Mouse (Mus musculus) gastrocnemius, postnatal 14 days (tissue): Measurements from ENCODE around the gene 4921509C19Rik. TPM values are rescaled to one million over a fixed set of nuclear protein-coding genes. Genes with fewer than 3 reads are reported as not detected.
"Not testable (repeated sequence)": the region's sequence is repeated elsewhere in the genome, so short reads cannot be mapped to it uniquely, and the experiment has no call there.

ENCODE experiments used
- DNase-seq: peaks from one replicate; pipeline ENCODE4 v3.0.0; 2021; ENCODE audit warnings: mixed read lengths
- intact Hi-C: fragments of 180-260 bp; cut with DNase I; formaldehyde crosslinking; loops from one replicate; pipeline ENCODE4 v1.15.1; 2025; ENCODE audit warnings: low total_unique reads
- long read RNA-seq, 2 experiments: library from polyadenylated mRNA; stranded (forward); transcript quantifications; one replicate each; pipeline ENCODE4 v2.0.0; 2021
- total RNA-seq, 2 experiments: library from RNA; stranded (reverse); gene quantifications; 2 replicates each; pipeline ENCODE4 v1.2.3; 2021

Gene 4921509C19Rik
- total RNA-seq = not detected
- long read RNA-seq, experiment 1 = 0 reads
- long read RNA-seq, experiment 2 = 0 reads

DNA sequence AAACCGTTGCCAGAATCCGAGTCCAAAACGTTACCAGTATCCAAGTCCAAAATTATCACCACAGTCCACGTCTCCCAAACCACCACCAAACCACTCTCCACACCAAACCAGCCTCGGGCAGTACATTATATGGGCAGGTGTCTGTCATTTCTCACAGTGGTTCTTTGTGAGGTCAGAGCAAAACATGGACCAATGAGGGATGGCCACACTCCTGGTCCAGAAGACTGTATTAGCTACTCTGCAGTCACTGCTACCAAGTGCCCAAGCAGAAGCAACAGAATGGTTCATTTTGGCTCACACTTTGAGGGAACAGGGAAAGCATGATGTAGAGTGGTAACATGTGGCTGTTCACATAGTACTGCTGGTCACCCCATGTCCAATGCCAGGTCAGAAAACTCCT, at the start of gene 4921509C19Rik:
Gene 4921509C19Rik, minus strand, starts transcription at position 101 of the 400 bp plus-strand sequence.
- DNase-seq, intact Hi-C loops: not testable (repeated sequence)

DNA sequence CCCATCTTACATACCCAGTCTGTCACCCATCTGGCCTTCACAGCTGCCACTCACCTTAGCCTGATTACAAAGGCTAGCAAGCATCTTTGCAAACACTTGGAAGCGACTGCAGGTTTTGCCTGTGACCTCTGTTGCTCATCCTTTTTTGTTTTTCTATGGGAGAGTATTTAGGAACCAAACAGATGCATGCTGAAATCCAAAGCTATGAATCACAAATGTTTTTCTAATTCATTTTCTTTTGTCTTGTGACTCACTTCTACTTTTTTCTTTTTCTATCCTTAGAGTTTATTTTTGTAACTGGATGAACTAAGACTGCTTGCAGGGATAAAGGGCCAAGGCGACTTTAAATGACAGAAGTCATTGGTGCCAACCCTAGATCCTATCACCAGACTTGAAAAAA, 49.6 kb upstream of the 4921509C19Rik start:
- DNase-seq = no peak
- intact Hi-C loops = no loop called here

DNA sequence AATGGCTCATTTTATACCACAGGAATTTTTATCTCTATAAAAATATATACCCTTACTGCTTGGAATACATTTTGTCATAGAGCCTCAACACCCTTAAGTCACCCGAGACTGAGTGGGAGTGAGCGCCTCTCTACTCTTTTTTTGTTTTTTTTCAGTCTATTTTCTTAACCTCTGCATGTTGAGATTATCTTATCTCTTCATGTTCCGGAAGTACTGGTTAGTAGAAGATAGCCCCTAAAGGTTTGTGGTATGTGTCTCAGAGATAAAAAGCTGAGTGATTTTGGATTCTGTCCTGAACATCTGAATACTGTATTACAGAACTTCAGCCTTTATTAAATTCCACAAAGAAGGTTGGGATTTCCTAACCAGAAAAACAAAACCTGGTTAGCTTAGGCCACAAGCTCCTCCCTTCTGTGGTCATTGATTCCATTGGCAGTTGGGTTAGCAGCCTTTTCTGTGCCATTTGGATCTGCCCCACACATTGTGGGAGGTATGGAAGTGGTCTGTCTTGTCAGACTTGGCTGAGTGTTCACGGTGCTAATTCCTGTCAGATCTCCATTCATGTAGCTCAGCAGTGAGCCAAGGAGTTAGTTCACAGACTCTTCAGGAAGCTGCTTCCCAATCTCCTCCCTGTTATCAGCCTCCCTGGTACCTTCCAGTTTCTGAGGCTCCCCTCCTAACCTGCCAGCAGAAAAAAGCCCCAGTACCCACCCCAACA, 48.5 kb upstream of the 4921509C19Rik start:
- DNase-seq = no peak
- intact Hi-C loops = no loop called here

DNA sequence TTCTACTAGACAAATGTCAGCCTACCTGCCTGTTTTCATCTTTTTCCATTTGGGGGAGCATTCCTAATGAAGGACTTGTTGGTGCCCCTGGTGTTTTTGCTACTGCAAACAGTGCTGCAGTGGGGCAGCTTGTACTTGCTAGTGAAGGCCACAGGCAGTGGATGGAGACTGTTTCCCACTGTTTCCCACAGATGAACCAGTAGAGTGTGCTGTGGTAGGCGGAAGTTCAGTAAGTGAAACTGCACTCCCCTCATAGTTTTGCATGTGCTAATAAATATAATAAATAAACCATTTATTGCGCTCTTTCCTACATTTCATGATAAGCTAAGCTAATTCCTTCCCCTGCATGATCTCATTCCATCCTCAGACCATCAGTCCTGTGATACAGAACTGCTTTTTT, 43.0 kb upstream of the 4921509C19Rik start:
- intact Hi-C loops = no loop called here
- DNase-seq = no peak

DNA sequence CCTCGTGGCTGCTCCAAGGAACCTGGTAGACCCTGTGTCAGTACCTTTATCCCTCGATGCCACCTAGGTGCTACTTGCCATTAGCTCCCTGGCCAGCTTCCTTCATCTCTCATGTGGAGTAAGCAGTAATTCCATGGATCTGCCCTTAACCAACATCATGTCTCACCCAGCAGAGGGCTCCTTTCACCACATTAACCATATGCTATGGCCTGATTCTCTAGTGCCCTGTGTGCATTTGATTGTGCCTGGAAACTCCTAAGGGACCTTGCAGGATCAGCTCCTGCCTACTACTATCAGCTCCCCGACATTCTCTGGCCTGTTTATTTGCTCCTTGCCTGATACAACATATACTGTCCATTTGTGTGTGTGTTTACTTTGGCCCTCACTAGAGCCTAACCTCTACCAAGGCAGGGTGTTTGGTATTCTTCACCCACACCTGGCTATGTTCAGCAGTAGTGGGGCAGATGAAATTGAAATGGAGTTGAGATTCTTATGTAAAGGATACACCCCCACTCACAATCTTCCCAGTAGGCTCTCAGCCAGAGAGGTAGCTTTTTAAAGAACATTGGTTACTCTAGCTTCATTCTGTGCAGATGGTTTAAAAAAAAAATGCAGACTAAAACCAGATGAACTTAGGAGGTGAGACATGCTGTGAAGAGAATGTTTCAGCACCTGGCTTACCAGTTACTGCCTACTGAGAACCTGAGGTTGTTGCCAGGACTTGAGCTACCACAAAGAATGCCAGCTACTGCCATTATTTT, 37.8 kb upstream of the 4921509C19Rik start:
- intact Hi-C loops = no loop called here
- DNase-seq = no peak

DNA sequence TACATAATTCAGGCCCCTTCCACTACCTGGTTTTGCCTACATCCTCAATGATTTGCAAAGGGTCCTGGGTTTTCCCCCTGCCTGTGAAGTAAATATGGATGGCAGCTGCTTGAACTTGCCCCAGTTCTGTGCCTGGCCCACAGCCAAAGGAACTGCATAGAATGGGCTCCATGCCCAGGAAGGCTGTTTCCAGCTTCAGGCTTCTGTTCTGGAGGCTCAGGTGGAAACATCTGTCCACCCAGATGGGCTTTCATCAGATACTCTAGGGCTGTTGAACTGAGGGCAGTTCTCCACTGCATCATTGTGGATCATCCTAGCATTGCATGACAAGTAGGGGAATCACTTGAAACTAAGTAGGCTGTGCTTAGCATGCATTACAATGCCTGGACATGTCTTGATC, 36.2 kb upstream of the 4921509C19Rik start:
- peak; percentile 34 for DNase-seq
- intact Hi-C loops = no loop called here

DNA sequence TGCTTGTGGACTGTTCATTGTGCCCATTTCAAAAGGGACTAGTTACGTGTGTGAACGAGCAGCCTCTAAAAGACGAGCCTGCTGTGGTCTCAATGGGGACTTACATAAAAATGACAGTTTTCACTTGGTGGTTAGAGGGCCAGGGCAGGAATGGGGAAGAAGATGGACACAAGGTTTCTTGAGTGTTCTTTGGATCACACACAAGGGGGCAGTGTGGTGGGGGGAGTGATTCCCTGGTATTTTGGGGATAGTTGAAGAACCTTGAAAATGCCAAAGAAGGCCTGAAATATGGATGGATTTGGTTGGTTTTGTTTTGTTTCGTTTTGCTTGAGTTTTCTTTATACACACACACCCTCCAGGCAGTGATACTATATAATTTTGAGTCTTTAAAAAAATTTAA, 28.3 kb upstream of the 4921509C19Rik start:
- DNase-seq = no peak
- intact Hi-C loops = loop anchor here (5.0 kb wide), 1 partner anchor 43 kb away; no protein-coding TSS in a partner anchor

DNA sequence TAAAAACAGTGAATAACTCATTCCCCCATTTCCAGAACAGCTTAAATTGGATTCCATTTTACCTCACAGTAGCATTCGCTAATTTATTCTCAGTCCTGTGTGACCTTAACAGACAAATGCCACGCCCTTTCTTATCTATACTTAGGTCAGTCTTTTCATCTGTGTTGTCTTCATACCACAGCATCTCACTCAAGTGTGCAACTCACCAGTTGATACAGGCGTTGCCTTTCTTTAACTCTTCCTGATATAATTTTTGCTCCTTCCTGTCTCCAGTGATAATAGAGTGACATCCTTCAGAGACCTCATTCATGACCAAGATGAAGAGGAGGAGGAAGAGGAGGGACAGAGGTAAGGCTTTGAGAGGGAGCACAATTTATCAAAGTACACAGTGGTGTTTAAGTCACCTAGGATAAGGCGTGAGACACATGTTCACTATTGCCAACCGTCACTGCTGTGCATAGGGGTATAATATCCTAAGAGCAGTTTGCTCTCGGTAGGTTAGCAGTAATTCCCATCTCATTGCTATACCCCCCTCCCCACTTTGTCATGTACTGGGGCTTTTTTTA, 24.6 kb upstream of the 4921509C19Rik start:
- intact Hi-C loops = loop anchor here (5.0 kb wide), 1 partner anchor 47 kb away; no protein-coding TSS in a partner anchor

DNA sequence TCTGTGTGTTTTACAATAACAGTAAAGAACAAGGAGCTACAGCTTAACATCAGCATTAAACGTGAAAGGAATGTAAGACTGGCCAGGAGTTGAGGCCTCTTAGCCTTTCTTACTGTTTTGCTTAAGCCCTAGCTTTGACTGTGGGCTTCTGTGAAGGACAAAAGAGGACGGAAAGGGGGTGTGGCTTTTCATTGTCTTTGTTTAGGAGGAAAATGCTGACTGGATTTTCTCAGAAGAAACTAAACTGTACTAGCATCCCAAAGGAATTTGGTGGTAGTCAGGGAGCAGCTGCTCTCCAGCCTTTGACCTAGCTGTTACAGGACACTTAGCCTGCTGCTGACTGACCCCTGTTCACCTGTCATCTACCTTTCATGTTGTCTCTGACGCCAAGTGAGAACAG, 22.4 kb upstream of the 4921509C19Rik start:
- no peak for DNase-seq
- intact Hi-C loops = loop anchor here (10.0 kb wide), 1 partner anchor 246 kb away; the partner anchor contains the start of gene Psmf1

More for the DNA sequence above, 24.6 kb upstream of the 4921509C19Rik start:
- DNase-seq = no peak

DNA sequence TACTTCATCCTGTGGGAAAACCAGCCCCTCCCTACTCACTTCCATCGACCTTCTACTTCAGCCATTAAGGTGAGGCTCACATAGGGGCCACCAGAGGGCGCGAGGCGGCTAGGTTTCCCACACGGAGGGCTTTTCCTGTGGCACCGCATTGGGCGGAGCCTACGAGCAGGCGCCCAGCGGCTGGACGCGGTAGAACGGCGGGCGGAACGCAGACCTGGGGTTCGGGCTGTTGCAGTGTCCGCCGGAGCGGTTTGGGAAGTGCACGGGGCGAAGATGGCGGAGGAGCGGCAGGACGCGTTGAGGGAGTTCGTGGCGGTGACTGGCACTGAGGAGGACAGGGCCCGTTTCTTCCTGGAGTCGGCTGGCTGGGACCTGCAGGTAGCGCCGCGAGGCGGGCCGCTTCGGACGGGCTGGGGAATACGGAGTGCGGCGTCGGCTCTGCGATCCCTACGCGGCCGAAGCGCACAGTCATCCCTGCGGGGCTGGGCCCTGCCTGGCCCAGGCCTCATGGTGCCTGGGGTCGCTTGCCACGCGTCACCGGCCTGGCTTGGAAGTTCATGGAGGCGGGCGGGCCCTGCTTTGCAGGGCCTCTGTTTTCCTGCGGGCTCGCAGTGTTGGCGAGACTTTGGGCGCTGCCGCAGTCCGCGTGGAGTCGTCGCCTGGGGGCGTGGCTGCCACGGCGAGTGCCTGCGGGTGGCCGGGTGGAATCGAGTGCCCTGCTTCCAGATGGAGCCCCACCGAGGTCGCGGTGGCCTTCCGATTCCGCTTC, 18.3 kb upstream of the 4921509C19Rik start, which contains the start of gene Nsfl1c:
Gene Nsfl1c, plus strand, starts transcription at position 148 of the 769 bp plus-strand sequence.
- intact Hi-C loops = loop anchor here (5.0 to 10.0 kb wide), 2 partner anchors 188 to 251 kb away; partner anchors contain the start of gene Psmf1
- peak; percentile 96 for DNase-seq

DNA sequence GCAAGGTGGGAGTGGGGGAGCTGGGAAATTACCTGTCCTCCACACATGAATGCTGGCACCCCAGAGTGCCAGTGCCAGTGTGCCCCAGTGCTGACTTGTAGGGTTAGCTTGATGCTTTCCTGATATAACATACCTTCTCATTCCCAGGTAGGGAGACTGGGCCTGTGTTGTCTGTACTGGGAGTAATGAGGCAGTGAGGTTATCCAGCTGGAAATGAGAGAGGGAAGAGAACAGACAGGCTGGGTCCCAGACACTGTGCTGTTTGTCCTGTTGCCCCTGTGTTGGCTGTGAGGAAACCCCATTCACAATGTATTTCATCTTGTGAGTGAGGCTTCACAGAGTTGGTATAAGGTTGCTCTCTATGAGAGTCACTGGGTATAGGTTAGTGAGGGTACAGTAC, 10.5 kb upstream of the 4921509C19Rik start:
- DNase-seq = no peak
- intact Hi-C loops = no loop called here

DNA sequence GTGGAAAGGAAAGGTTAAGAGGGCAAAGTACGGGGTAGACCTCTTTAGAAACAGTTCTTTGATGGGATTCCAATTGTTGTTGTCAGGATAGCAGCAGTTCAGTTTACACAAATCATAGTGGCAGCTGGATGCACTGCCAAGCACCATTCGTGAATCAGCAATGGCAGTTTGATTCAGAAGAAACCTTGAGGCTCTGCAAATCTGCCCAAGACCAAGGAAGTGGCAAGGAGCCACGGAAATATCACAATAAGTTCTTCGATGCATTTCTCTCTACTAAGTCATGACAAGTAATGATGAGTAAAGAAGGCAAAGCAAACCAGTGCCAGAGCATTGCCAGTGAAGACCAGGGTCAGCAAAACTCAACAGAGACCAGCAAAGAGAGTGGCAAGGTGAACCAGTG, 41.0 kb downstream of the 4921509C19Rik start:
- not testable (repeated sequence) for DNase-seq

DNA sequence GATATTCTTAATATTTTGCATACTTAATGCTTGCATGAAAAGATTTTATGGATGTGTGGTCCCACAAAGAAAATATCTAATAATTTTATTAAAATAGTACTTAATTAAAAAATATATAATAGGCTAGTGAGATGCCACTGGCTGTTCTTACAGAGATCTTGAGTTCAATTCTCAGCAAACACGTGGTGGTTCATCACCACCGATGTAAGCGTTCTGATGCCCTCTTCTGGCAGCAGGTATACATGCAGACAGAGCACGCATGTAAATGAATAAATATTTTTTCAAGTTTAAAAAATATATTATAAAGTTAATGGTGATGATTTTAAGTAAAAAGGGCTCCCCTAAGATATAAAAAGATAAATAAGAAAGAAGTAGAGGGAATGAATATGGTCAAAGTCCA, 41.8 kb downstream of the 4921509C19Rik start:
- DNase-seq, intact Hi-C loops: not testable (repeated sequence)

More for the DNA sequence above, 41.0 kb downstream of the 4921509C19Rik start:
- intact Hi-C loops = not testable (repeated sequence)

Other genes with a start within 250 kb of the 4921509C19Rik start
- 10 to 100 TPM; 81.0 to 92.0 TPM for gene Nsfl1c, start 18.0 kb upstream of the 4921509C19Rik start, total RNA-seq
- gene Fkbp1a, start 66.3 kb upstream of the 4921509C19Rik start, total RNA-seq = 100 to 1,000 TPM; 190 to 225 TPM
- under 1 TPM; 0.64 to 0.91 TPM for gene Sdcbp2, start 96.5 kb upstream of the 4921509C19Rik start, total RNA-seq
- 10 to 100 TPM; 10.7 to 10.8 TPM for gene Snph, start 156.4 kb upstream of the 4921509C19Rik start, total RNA-seq
- not detected for gene Rad21l, start 192.4 kb upstream of the 4921509C19Rik start, total RNA-seq
- 1 to 10 TPM in 1 of 2 experiments, under 1 TPM in 1; 0.66 to 1.1 TPM for gene Tmem74b, start 225.9 kb upstream of the 4921509C19Rik start, total RNA-seq